Mouse (Mus musculus) frontal cortex, postnatal 10 days (tissue): ENCODE results near the gene 1700030K09Rik.

Source experiments
- DNase-seq, 2 experiments: peaks; one replicate each; pipeline ENCODE4 v3.0.0; 2022; ENCODE audit warnings: low spot score in 2 of 2, mixed read lengths in 1 of 2

Gene 1700030K09Rik

GRCm38 (mm10) chr8:72459881-72460533 lies 16.3 kb downstream of the 1700030K09Rik start:
- DNase-seq, result no peak

GRCm38 (mm10) chr8:72464211-72464610 lies 20.5 kb downstream of the 1700030K09Rik start:
- DNase-seq, result no peak

DNA sequence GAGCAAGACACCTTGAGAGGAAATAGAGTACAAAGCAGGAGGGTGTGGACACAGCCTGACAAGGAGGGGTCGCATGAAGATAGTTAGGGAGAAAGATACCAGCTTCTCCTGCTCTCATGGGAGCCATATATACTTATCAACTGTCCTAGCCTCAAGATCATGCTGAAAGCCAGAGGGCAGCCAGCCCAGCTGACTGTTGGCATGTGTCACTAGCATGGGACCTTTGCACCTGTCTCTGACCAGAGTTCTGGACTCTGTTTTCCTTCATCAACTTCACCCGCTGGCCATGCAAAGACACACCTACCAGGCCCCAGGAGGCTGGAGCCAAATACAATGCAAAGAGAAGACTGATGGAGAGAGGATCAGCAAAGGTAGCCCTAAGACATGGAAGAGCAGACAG lies 25.6 kb downstream of the 1700030K09Rik start:
- no peak for DNase-seq

DNA sequence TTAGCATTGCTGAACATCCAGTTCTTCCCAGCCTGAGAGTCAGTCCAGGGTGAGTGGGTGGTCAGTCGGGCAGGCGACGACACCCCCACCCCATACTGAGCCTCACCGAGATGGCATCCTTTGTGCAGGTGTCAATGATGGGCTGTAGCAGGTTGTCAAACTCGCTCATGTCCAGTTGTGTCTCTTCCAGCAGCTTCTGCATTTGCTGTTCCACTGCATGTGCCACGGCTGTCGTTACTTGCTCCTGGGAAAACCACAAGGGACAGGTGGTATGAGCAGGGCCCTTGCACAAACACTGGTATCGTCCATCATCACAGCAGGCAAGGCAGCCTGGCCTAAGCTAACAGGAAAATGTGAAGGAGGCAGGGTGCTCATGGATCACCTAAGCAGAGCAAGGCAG lies 26.3 kb downstream of the 1700030K09Rik start:
- no peak for DNase-seq

GRCm38 (mm10) chr8:72470684-72471083 lies 27.0 kb downstream of the 1700030K09Rik start:
- DNase-seq, result no peak

DNA sequence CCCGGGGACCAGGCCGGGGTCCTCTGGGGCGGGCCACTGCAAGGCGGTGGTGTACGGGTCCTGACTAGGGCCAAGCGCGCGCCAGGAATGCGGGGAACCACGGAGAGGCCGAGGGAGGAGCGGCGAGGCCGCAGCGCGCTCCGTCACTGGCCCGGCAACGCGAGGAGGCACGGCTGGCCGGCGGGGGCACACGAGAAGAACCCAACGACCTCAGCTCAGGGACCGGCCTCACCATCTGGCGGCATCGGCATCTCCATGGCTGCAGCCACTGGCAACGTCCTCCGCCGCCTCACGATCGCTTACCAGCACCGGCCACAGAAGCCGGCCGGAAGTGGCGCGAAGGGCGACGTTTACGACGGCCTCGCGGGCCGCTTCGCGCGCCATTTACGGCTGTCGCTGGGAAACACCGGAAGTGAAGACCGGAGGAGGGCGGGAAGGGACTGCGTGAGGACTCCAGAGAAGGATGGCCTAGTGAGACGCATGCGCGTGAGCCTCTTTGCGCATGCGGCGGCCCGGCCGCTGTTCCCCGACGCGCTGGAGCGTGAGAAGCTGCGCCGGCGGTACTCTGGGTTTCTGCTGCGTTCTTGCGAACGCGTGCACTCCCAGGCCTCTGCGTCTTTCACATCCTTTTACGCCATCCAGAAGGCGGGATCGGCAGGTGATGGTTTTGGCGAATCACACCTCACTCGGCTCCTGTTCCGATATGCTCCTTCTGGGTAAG lies 31.3 kb downstream of the 1700030K09Rik start, which contains the start of gene Cherp:
Cherp (minus strand) TSS at position 401 of the 721 bp plus-strand sequence.
- DNase-seq, result peak; percentile 97

DNA sequence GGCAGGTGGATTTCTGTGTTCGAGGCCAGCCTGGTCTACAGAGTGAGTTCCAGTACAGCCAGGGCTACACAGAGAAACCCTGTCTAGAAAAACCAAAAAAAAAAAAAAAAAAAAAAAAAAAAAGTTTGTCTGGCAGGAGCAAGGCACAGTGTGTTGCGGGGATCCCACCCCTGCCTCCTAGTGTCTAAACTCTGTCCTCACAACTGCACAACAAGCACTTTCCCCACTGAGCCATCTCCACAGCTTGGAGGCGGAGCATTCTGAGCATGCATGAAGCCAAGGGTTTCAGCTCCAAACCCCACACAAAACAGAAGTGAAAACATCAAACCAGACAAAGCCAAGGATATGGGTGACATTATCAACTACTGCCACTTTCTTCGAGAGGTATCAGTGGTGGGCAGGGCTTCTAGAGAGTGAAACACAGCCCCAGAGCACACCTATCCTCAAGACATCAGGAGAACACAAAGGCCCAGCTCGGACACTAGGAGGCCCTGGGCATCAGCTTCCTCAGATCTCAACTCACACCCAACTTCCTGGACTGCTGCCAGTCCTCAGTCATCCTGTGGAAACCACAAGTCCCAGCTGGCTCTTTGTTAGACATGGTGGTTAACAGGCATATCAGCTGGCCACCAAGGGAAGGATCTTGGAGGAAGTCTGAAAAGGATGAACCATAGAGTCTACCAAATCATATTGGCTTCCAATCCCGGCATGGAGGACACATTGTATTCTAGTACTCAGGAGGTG lies 41.9 kb downstream of the 1700030K09Rik start:
- DNase-seq, result no peak

DNA sequence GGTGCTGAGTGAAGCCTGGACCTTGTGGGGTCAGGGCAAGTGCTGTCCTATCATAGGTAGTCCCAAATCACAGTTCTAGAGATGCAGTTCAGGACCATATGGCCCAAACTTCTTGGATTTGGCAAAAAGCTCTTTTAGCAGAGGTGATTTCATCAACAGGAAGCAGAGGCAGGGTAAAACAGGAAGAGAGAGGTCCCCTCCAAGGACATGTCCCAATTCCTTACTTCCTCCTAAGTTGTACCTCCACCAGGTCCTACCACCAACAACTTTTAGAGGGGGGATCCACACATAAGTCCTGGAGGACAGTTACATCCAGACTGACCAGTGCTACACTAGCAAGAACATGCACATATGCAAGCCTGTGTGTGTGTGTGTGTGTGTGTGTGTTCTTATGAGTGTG lies 43.3 kb downstream of the 1700030K09Rik start:
- DNase-seq, result no peak

GRCm38 (mm10) chr8:72491017-72491416 lies 47.3 kb downstream of the 1700030K09Rik start:
- DNase-seq, result no peak

- no peak for DNase-seq
Measured at GRCm38 (mm10) chr8:72491680-72492621, 48.3 kb downstream of the 1700030K09Rik start, which contains the start of gene Slc35e1. Gene Slc35e1, minus strand, starts transcription at chr8:72492614.

GRCm38 (mm10) chr8:72492622-72493081 lies 49.0 kb downstream of the 1700030K09Rik start:
- peak; percentile 99 for DNase-seq

DNA sequence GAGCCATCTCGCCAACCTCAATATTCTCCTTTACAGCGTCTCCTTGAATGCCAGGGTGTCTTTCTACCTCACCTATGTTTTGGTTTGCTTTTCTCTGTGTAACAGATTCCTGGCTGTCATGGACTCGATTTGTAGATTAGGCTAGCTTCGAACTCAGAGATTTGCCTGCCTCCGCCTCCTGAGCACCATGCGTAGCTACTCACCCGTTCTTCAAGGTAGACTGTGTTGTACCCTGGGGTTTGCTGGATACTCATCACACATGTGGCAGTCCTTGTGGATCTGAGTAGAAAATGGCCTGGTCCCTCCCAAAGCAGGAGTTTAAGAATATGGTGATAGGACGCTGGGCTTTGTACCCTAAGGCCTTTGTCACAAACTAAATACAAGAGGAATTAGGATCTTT lies 49.7 kb downstream of the 1700030K09Rik start:
- no peak for DNase-seq

DNA sequence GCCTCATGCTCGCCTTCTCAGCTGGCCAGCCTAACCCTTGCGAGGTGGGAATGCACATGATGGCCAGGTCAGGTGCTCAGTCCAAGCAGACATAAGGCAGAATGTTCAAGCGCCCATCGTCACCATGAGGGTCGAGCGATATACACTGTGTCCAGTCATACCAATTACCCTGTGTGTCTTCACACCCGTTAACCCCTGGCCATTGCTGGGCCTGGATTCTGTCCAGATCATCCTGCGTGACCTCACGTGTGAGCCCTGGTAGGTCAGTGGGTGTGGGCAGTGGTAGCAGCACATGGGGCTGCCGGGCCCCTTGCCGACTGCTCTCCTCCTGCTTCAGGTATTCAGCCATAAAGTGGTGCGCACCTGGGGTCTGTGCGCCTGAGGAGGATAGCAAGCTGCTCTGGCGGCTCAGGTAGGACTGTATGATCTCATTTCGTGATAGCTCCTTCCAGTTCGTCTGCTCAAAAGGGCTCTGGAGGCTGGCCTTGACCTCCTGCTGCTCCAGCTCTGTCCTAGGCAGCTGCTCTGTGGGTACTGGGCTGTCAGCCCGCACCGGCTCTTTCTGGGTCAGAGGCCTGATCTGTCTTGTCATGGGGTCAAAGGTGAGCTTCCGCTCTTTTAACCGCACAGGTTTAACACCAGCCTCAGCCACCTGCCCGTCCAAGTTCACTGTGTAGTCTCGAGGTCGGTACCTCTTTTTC lies 51.9 kb downstream of the 1700030K09Rik start:
- DNase-seq, result no peak

GRCm38 (mm10) chr8:72496217-72496616 lies 52.5 kb downstream of the 1700030K09Rik start:
- no peak for DNase-seq

DNA sequence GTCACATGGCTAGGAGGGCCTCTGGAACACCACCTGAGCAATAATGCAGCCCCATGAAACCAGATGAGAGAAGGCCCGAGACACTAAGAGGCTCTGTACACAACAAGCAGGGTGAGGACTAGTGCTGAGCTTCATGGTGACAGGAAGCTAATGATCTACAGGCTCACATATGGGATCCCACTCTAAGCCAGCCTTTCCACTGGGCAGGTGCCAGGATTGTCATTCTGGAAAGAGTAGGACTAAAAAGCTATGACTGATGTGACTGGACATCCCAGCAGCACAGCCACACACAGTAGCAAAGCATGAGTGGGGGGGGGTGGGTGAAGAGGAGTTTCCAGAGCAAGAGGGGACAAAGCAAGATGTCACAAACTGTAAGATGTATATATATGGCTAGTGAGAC lies 54.2 kb downstream of the 1700030K09Rik start:
- DNase-seq, result no peak

- DNase-seq, result no peak
Measured at GRCm38 (mm10) chr8:72498527-72498926, 54.8 kb downstream of the 1700030K09Rik start.

DNA sequence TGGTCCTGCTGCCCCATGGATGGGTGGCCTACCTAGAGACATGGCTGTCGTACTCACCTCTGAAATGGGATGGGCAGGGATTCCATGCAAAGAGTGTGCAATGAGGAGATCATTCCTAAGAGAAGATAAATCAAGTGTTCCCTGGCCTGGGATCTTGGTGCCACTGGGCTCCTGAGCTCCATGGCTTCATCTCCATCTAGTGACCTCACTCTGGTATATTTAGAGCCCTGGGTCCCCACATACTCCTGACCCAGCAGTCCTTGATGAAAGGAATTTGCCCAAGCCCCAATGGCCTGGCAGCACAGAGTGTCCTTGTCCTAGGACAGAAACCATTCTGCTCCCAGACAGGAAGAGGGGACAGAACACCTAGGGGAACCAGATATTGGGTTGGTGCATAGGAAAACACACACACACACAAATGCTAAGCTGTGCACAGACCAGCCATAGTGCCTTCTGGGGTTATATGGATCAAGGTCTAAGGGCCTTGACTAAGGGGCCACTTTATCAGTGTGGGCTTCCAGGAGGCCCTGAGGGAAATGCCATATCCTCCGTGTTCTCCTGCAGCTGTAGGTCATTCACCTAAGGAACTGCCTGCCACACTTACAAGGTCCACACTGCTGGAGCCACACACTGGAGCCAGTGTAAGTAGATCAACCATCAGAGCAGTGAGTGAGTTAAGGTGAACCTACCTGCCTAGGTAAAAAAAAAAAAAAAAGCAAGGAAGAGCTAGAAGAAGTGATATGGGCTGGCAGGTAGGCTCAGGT lies 56.0 kb downstream of the 1700030K09Rik start:
- no peak for DNase-seq

GRCm38 (mm10) chr8:72500521-72500931 lies 56.8 kb downstream of the 1700030K09Rik start:
- no peak for DNase-seq

DNA sequence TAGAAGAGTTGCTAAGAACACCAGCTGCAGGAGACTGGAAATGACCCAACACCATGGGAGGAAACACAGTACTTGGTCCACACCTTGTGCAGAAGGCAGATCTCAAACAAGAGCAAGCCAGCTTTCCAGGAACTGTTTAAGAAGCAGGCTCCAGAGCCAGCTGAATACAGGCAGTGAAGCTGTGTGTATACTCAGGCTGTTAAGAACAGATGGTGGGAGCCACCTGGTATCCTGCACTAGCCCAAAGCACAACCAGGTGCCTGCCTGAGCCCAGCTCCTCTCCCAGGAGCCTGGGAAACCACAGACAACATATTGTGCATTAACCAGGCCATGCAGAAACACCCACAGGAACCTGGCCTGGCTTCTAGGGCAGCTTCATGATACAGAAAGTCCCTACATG lies 60.5 kb downstream of the 1700030K09Rik start:
- no peak for DNase-seq
